Mouse (Mus musculus): Measurements from ENCODE around the gene Unc13b. TPM values are rescaled to one million over a fixed set of nuclear protein-coding genes. Genes with fewer than 3 reads are reported as not detected.
"Not testable (repeated sequence)": the region's sequence is repeated elsewhere in the genome, so short reads cannot be mapped to it uniquely, and the experiment has no call there.

Gene Unc13b
- total RNA-seq, 2 experiments from 2014 or later, result 39.9 to 42.1 TPM

GRCm38 (mm10) chr4:43114512-43114911 is 55.8 kb downstream of the Unc13b start:
- no peak for DNase-seq

GRCm38 (mm10) chr4:43114946-43115345 is 56.2 kb downstream of the Unc13b start:
- DNase-seq, result peak; percentile 61

GRCm38 (mm10) chr4:43116249-43116648 is 57.5 kb downstream of the Unc13b start:
- DNase-seq, result no peak

- DNase-seq, result no peak
Observed at GRCm38 (mm10) chr4:43129750-43130149, 71.0 kb downstream of the Unc13b start.

- DNase-seq, result no peak
Observed at GRCm38 (mm10) chr4:43142610-43143009, 83.9 kb downstream of the Unc13b start.

- DNase-seq, result not testable (repeated sequence)
Observed at GRCm38 (mm10) chr4:43152413-43152812, 93.7 kb downstream of the Unc13b start.

- DNase-seq, result no peak
Observed at GRCm38 (mm10) chr4:43160045-43160444, 101.3 kb downstream of the Unc13b start.

- no peak for DNase-seq
Observed at GRCm38 (mm10) chr4:43161124-43161657, 102.4 kb downstream of the Unc13b start.

- no peak for DNase-seq
Observed at GRCm38 (mm10) chr4:43163205-43163604, 104.5 kb downstream of the Unc13b start.

GRCm38 (mm10) chr4:43165403-43166005 is 106.8 kb downstream of the Unc13b start:
- DNase-seq, result no peak

- no peak for DNase-seq
Observed at GRCm38 (mm10) chr4:43170028-43170427, 111.3 kb downstream of the Unc13b start.

GRCm38 (mm10) chr4:43177126-43177525 is 118.4 kb downstream of the Unc13b start:
- DNase-seq, result peak; percentile 30

- no peak for DNase-seq
Observed at GRCm38 (mm10) chr4:43182474-43183168, 123.9 kb downstream of the Unc13b start.

- DNase-seq, result no peak
Observed at GRCm38 (mm10) chr4:43187439-43187838, 128.7 kb downstream of the Unc13b start.

- DNase-seq, result no peak
Observed at GRCm38 (mm10) chr4:43189381-43189780, 130.6 kb downstream of the Unc13b start.

GRCm38 (mm10) chr4:43204946-43205345 is 146.2 kb downstream of the Unc13b start:
- DNase-seq, result no peak

GRCm38 (mm10) chr4:43205571-43205970 is 146.8 kb downstream of the Unc13b start:
- no peak for DNase-seq

GRCm38 (mm10) chr4:43206989-43207388 is 148.2 kb downstream of the Unc13b start:
- peak; percentile 11 for DNase-seq

- DNase-seq, result peak; percentile 31
Observed at GRCm38 (mm10) chr4:43209081-43209579, 150.4 kb downstream of the Unc13b start.

GRCm38 (mm10) chr4:43209673-43210072 is 150.9 kb downstream of the Unc13b start:
- DNase-seq, result no peak

- no peak for DNase-seq
Observed at GRCm38 (mm10) chr4:43216491-43216890, 157.7 kb downstream of the Unc13b start.

- no peak for DNase-seq
Observed at GRCm38 (mm10) chr4:43217997-43218396, 159.2 kb downstream of the Unc13b start.

- no peak for DNase-seq
Observed at GRCm38 (mm10) chr4:43231821-43232220, 173.1 kb downstream of the Unc13b start.

- DNase-seq, result no peak
Observed at GRCm38 (mm10) chr4:43232985-43233384, 174.2 kb downstream of the Unc13b start.
